Mouse (Mus musculus) gastrocnemius, postnatal 14 days (tissue): ENCODE results near the gene Glce. TPM values are rescaled to one million over a fixed set of nuclear protein-coding genes. Genes with fewer than 3 reads are reported as not detected.

Experiments
- DNase-seq: peaks from one replicate; pipeline ENCODE4 v3.0.0; 2021; ENCODE audit warnings: mixed read lengths
- intact Hi-C: fragments of 180-260 bp; cut with DNase I; formaldehyde crosslinking; loops from one replicate; pipeline ENCODE4 v1.15.1; 2025; ENCODE audit warnings: low total_unique reads
- total RNA-seq, 2 experiments: library from RNA; stranded (reverse); gene quantifications; 2 replicates each; pipeline ENCODE4 v1.2.3; 2021

Glce gene
- total RNA-seq, 2 experiments from 2014 or later, result 12.8 to 13.2 TPM

DNA sequence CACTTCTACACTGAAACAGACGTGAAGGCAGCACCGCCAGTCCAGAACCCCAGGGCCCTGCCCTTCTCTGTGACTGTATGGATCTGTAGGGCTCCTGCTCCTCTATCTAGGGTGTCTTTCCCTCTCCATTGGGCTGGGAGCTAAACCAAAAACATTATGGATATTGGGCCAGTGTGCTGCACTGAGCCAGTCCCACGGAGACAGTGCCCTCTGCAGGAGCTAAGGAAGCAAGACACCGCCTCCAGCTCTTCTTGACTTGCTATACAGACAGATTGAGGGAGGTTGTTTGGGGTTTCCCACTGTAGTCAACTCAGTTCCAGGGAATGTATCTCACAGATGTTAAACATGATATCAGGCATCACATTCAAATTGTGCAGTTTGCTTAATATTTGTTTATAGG, 71.7 kb downstream of the Glce start:
- no peak for DNase-seq

DNA sequence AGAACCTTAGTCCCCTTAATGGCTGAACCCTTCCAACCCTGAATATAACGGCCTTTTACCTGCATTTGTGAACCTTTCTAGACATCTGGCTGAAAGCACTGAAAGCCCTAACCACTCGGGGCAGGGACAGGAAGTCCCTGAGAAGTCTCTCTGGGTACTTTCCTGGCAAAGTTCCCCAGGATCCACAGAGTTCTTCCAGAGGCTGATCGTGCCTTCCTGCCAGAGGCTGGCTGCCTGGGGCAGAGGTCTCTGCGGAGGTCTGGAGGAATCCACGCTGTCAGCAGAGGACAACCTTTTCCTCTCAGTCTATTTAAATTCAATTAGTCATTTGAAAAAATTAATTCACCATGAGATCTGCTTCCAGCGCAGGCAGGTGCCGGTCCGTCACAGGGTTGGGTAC, 73.3 kb downstream of the Glce start:
- DNase-seq, result no peak
- intact Hi-C loops, result loop anchor here (10.0 kb wide), 1 partner anchor 76 kb away; the partner anchor contains the start of gene Glce

More for the DNA sequence above, 71.7 kb downstream of the Glce start:
- intact Hi-C loops, result no loop called here

DNA sequence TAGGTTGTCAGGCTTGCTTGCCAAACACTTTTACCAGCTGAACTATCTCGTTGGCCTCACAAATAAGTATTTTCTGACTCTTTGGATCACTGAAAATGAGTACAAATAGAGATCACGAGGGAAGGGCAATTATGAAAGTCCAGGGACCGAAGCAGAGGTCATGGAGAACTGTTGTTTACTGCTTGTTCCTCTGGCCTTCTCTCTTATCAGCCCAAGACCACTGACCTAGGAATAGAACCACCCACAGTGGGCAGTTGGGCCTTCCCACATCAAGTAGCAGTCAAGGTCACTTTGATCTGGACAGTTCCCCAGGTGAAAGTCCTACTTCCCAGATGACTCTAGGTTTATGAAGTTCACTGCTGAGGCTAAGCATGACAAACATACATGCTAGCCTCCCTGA, 80.3 kb downstream of the Glce start:
- no peak for DNase-seq
- intact Hi-C loops, result loop anchor here (10.0 kb wide), 1 partner anchor 83 kb away; the partner anchor contains the start of gene Glce

DNA sequence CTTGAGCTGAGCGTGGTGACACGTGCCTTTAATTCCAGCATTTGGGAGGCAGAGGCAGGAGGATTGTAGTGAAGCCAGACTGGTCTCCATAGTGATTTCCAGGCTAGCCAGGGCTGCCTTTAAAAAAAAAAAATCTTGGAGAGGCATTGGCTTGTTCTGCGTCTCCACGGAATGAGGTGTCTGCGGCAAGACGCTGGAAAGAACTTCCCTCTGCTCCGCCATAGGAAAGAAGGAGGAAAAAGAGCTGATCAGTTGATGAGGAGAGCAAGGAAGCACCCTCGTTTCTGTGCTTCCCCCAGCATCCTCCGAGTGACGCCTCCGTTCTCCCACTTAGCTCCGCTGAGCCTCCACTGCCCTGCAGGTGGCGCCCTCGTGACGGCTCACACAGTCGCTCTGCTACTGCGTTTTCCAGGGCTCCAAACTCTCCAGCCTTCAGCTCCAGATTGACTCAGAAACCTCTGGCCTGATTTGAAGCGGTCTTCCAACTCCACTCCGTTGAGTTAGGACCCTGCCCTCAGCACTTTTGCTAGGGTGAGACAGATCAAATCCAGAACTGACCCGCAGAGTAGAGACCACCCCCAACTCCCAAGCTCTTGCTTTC, 82.3 kb downstream of the Glce start:
- DNase-seq, result peak; percentile 90
- intact Hi-C loops, result loop anchor here (1.0 to 10.0 kb wide), 2 partner anchors 85 to 204 kb away; partner anchors contain the start of gene Glce

DNA sequence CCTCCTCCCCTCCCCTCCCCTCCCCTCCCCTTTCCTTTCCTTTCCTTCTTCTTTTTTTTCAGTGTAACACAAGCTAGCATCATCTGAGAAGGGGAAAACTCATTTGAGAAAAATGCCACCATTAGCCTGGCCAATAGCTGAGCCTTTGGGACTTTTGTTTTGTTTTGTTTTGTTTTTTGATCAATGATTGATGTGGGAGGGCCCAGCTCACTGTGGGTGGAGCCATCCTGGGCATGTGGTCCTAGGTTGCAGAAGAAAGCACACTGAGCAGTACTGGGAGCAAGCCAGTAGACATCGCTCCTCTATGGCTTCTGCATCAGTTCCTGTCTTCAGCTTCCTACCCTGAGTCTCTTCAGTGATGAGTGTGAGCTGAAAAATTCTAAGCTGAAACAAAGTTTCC, 86.6 kb downstream of the Glce start:
- intact Hi-C loops, result no loop called here

DNA sequence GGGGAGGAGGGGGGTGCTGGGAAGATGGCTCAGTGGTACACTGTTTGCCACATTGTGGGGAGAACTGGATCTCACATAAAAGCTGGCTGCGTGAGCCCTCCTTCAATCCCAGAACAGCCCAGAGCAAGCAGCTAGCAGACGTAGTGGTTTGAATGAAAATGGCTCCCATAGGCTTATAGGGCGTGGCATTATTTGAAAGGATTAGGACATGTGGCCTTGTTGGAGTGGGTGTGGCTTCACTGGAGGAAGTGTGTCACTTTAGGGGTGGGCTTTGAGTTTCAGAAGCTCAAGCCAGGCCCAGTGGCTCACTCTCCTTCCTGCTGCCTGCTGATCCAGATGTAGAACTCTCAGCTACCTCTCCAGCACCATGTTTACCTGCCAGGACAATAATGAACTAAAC, 90.2 kb downstream of the Glce start:
- no peak for DNase-seq
- intact Hi-C loops, result no loop called here

More for the DNA sequence above, 86.6 kb downstream of the Glce start:
- no peak for DNase-seq

DNA sequence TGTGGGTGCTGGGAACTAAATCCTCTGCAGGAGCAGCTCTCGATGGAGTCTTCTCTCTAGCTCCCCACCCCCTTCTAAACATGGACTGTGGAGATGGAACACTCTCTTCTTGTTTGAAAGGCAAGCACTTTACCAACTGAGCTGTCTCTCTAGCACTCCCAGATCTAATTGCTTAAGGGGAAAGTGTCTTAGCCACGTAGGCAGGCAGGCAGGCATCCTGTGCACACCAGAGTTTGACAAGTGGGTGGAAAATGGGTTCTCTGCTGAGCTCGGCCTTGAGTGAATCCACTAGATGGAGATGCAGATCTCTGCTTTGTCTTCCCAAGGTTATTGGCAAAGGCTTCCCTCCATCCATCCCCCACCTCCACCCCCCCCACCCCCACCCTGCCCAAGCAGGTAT, 94.4 kb downstream of the Glce start:
- DNase-seq, result no peak
- intact Hi-C loops, result no loop called here

DNA sequence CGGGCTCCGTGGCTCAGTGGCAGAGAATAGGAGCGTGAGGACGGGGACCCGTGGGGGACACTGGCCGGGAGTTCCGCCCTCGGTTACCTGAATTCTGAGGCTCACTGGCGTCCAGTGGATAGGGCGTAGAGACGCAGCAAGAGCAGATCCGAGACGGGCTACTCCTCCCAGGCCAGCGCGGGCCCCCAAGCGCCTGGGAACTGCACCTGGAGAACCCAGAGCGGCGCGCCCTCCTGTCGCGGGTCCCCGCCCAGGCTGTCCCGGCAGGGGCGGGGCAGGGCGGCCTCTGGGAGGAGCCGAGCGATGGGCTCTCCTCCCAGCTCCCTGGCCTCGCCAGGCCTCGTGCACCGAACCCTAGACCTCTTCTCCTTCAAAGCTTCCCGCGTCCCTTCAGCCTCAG, 95.9 kb downstream of the Glce start, which contains the start of gene Paqr5:
Paqr5 (minus strand) TSS at position 257 of the 400 bp plus-strand sequence.
- intact Hi-C loops, result no loop called here
- DNase-seq, result peak; percentile 29

DNA sequence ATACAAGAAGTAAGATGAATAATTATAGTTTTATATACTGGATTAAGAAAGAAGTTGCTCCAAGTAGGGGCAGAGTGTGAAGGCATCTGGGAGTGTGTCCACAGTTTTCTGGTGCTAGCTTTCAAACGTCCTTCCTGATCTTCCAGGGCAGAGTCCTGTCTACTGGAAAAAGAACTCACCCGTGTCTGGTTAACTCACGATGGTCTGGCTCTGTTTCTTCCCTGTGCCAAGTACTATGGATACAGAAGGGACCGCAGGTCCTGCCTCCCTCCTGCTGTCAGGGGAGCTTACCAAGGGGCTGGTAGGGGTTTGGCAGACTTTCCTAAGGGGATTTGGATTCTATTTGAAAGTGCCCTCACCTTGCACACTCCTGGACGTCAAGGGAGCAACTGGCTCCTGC, 97.4 kb downstream of the Glce start:
- no peak for DNase-seq
- intact Hi-C loops, result no loop called here

DNA sequence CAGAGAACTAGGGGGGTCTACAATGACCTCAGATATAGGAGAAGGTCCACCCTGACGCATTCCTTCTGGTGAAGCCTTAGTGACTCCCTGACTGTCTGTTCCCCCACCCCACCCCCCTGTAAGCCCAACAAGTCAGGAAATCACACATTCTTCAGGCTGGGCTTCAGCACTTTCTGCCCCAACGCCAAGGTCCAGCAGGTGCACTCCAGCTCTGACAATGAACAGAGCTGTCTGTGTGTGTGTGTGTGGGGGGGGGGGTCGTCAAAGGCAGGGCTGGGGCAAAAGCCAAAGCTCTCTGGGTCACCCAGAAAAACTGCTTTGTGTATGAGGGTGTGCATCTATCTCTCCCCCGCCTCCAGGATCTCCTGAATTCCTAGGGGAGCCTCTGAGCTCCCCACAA, 98.6 kb downstream of the Glce start:
- intact Hi-C loops, result no loop called here
- no peak for DNase-seq

DNA sequence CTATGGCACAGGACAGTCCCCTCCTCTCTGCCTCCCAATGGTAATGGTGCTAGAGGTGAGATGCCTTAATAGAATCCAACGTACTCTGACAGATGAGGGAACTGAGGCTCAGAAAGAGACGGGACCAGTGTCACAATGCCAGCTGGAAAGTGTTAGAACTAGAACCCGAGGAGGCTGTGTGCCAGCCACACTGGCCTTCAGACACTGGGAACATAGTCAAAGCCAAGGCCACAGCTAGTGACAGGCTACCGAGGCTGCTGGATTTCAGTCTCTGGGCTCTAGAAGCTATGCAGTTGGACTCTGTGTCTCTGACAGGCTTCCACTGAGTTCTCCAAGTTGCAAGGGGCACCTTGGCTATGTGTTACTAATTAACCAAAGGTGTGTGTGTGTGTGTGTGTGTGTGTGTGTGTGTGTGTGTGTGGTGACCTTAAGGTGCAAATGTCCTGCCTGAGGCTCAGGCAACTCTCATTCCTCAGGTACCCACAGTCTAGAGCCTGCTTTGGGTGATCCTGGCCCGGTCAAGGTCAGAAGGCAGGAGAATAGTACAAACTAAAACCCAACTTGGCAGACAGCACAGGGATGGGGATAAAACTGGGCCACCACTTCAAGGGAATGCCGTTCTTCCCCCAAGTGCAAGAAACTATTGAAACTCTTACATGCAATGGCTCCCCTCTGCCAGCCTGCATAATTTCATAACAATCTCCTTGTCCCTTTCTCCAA, 99.3 kb downstream of the Glce start:
- DNase-seq, result no peak
- intact Hi-C loops, result no loop called here

DNA sequence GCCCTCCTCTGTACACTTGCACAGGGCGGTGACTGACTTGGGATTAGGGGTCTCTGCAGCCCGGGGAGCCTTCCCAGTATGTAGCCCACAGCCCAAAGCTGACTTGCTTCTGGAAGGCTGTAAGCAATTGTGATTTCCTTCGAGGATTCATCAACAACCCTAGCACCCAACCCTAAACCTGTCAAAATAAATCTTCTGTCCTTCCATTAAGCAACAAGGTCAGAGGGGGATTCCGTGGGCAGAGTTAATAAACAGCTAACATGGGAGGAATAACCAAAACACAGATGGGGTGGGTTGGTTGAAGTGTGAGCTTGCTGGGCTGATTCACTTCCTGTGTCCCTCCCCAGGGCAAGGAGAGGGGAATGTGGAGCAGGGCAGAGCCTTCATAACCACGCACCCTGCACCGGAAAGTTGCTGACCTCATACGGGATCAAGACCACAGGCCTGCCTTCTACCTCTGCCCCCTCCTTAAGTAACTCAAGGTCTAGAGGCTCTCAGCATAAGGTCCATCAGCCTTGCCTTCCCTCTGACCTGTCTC, 100.8 kb downstream of the Glce start:
- DNase-seq, result no peak
- intact Hi-C loops, result no loop called here

DNA sequence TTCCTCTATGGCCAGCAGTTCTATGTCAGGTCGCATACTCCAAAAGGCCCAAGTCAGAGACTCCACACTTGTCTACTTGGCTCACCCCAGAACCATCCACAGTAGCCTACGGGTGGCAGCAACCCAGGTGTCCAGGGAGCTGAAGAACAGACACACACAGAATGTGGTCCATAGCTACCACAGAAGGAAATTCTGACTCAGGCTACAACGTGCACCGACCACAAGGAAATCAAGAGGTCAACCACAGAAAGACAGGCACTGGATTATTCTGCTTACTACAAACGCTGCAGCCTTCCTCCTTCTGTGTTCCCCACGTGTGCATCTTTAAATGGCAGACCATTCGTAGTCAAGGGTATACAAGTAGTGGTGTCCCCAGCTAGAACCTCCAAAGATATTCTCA, 102.2 kb downstream of the Glce start:
- intact Hi-C loops, result no loop called here
- DNase-seq, result no peak

DNA sequence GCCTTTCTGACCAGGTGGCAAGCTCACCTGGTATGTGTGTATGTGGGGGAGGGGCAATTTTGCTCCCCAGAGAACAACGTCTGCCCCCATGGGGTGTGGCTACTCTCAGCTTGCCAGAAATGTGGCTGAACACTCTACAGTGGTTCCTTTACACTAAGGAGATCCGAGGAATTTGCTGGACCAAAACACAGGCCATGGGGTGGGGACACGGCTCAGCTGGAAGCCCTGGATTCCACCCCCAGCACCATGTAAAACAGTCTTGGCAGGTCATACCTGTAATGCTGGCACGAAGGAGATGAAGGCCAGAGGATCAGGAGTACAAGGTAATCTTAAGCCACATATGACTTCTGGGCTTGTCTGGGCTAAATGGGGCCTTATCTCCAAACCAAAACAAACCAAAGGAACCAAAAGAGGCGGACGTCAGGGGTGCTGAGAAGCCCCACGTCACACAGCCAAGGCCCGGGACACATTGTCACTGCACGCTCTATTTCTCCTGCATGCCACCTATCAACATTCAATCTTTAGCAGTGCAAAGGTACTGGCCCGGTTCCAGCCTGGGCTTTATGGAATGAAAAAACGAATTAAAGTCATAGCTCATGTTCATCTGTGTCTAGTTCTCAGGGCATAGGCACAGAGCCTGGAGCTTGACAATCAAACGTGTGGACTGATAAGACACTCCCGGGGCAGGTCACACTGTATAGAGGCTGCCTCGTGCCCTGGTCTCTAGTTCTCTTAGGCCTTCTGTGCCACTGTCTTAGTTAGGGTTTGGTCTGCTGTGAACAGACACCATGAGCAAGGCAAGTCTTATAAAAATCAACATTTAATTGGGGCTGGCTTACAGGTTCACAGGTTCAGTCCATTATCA, 104.0 kb downstream of the Glce start:
- intact Hi-C loops, result no loop called here
- no peak for DNase-seq

DNA sequence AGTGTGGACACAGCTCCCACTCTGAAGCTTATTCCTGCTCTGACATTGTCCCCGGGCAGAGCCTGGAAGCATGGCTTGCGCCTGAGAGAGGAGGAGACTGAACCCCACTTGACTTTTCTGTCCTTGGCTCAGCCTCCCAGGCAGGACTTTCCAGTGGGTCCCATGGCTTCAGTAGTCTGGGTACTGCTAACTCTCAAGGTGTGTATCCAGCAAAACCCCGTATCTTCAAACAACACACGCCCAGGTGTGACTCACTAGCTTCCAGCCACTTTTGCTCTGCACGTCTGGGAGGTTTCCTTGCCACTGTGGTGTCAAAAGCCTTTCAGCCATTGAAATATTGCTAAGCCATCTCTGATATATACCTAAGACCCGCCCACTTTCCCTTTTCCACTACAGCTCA, 105.1 kb downstream of the Glce start:
- DNase-seq, result no peak
- intact Hi-C loops, result no loop called here

DNA sequence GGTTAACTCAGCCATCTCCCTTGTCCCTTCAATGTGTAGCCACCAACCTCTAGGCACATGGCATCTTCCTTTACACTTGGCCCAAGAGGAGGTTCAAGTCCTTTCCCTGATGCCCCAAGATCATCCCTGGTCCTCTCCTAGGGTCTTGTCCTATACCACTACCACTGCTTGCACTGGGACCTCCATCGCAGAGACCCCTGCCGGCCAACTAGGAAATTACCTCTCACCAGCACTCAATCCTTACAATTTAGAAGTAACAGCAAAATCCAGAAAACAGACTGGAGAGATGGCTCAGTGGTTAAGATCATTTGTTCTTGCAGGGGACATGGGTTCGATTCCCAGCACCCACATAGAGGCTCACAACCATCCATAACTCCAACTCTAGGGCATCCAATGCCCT, 107.0 kb downstream of the Glce start:
- intact Hi-C loops, result no loop called here
- DNase-seq, result no peak

DNA sequence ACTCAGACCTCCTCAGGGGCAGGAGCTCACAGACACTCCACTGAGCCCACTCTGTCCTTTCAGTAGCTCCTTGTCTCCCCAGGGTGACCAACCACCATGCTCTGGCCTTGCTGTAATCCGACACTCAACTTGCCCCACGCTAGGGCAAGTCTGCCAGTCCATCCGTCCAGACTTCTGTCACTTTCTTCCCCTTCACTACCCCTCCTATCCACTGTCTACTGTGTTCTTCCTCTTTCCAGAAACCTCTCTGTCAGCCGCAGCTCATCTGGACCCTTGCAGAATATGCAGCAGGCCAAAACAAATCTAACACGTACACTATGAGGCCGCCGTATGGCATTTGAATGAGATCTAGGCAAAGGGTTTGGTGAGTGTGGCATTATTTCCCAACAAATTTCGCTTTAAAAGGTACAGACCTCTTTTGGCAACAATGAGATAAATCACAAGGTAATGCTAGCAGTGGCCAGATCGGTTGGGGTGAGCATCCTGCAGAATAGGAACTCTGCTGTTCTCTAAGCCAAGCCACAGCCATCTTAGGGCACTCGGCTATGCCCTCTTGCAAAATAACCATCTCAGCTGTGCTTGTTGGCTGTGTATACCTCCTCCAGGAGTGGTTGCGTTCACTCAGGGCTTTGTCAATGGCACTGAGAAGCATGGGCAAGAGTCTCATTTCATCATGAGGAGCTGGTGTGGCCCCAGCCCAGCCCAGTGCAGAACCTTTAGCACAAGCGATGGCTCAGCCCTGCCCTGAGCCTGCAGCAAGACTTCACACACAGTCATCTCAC, 108.9 kb downstream of the Glce start:
- DNase-seq, result no peak
- intact Hi-C loops, result no loop called here

DNA sequence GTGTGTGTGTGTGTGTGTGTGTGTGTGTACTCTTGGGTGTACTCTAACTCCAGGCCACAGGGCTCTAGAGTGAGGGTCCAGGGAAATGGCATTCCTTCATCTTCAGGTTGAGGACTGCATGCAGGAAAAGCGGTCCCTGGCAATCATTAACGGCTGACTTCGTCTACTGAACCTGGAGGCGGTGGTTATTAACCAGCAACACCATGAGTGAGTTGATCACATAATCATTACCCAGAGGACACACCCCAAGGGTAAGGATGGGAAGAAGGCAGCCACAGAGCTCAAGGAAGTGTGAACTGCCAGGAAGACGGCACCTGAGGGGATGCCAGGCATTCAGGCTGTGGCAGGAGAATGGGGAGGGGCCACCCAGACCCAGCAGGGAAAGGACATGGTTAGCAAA, 114.1 kb downstream of the Glce start:
- intact Hi-C loops, result no loop called here

More for the DNA sequence above, 114.1 kb downstream of the Glce start:
- no peak for DNase-seq
